Mouse (Mus musculus) brown adipose tissue, adult 24 weeks (tissue): ENCODE measurements around the gene Hmcn1. TPM values are rescaled to one million over a fixed set of nuclear protein-coding genes. Genes with fewer than 3 reads are reported as not detected.

Experiments
- H3K27ac ChIP-seq: fragments of 200-500 bp; replicated peaks from 2 replicates; pipeline ENCODE4 v1.5.1; 2012; ENCODE audit warnings: low read depth, mild to moderate bottlenecking, low read length
- H3K4me1 ChIP-seq: fragments of 200-500 bp; 2 replicates; pipeline ENCODE4 v1.6.1; 2012; ENCODE audit warnings: low read length, mixed read lengths; ENCODE audit not compliant: control insufficient read depth, insufficient read depth, insufficient read length
- H3K4me3 ChIP-seq: fragments of 200-500 bp; 2 replicates; pipeline ENCODE4 v1.5.1; 2012; ENCODE audit warnings: low read depth, mild to moderate bottlenecking, low read length, moderate library complexity; ENCODE audit not compliant: insufficient read depth
- polyA plus RNA-seq: library from polyadenylated mRNA; stranded (reverse); fragments of >200 nt; gene quantifications from 2 replicates; pipeline ENCODE4 v1.2.4, GENCODE M21; 2012; ENCODE audit not compliant: missing spikeins, insufficient read depth, insufficient read length

The Hmcn1 gene
- polyA plus RNA-seq, 1 experiment: 0.20 TPM

GRCm38 (mm10) chr1:150874025-150874424 lies 119.2 kb downstream of the Hmcn1 start:
- no peak overlapping the region for H3K27ac ChIP-seq

GRCm38 (mm10) chr1:150873231-150873630 lies 120.0 kb downstream of the Hmcn1 start:
- Histone ChIP-seq H3K4me3 (no peak overlapping the region), H3K4me1 (no peaks in the 10 kb centered on the region), H3K27ac (no peak overlapping the region)

More at GRCm38 (mm10) chr1:150874025-150874424, 119.2 kb downstream of the Hmcn1 start:
- no peaks in the 10 kb centered on the region for H3K4me1 ChIP-seq
- no peak overlapping the region for H3K4me3 ChIP-seq

GRCm38 (mm10) chr1:150872105-150872504 lies 121.1 kb downstream of the Hmcn1 start:
- no peak overlapping the region for H3K4me3 ChIP-seq
- H3K4me1 ChIP-seq: no peaks in the 10 kb centered on the region
- no peak overlapping the region for H3K27ac ChIP-seq

DNA sequence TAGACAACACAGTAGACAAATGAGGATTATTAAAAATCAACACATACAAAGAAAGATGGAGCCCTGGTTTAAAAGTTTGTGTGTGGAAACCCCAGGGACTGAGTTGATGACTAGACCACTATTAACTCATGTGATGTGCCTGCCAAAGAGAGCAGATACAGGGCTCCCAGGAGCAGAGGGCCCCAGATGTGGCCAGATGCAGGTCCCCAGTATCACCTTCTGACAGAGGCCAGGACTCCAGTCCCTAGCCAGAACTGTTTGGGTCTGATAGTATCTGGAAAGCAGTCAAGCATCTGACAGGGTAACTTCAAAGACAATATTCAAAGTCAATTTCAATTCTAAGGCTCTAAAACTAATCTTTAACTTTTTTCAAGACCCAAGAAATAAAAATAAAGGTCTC lies 124.0 kb downstream of the Hmcn1 start:
- H3K4me1 ChIP-seq: no peaks in the 10 kb centered on the region

DNA sequence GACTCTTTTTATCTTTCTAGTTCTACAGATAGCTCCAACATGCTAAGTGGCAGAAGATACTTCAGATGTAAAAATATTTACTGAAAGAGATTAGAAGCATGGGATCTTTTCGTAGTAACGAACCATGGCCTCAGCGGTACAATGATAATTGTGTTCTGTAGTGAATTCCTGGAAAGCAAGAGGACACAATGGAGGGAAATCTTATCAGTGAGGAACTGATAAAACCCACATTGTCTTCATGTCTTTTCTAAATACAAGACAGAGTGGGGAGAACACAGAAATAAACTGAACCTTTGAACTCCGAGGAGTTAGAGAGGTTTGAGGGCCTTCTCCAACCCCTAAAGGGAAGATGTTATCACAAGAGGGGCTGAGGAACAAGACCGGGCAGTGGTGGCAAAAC lies 126.6 kb downstream of the Hmcn1 start:
- H3K4me3 ChIP-seq: no peak overlapping the region
- no peaks in the 10 kb centered on the region for H3K4me1 ChIP-seq
- no peak overlapping the region for H3K27ac ChIP-seq

More for the DNA sequence above, 124.0 kb downstream of the Hmcn1 start:
- Histone ChIP-seq H3K27ac (no peak overlapping the region), H3K4me3 (no peak overlapping the region)

DNA sequence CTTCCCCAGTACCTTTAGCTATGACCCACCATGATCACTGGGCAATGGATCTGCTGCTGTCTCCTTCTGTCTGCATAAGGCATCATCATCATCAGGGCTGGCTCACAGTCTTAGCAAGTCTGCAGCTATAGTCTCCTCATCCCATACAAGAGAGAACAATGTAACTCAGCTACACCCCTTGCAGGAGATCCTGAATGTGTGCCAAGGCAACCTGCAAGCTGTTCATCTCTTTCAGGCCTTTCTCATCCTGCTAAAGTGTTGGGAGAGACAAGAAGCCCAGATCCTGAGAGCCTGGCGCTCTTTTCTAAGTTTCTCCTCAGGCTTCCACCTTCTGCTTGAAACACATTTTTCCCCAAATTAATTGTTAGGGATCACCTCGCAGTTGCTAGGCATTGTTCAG lies 135.5 kb downstream of the Hmcn1 start:
- no peak overlapping the region for H3K4me3 ChIP-seq
- H3K27ac ChIP-seq: no peak overlapping the region
- no peaks in the 10 kb centered on the region for H3K4me1 ChIP-seq

DNA sequence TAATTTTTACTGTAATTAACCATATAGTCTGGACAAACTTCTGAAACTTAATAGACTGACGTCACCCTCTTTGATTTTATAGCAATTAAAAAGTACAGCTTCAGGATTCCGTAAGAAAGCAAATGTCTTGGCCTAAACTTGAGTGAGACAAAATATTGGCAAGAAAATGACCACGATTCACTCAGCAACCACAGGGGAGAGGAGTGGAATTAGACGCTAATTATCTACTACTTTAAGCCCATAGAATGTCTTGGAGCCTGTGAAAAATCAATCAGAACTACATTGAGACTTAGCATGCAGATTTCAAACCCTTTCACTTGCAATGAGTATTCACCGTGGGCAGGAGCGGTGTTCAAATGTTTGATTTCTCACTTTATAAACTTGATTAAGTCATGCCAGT lies 159.8 kb downstream of the Hmcn1 start:
- Histone ChIP-seq H3K4me3 (no peak overlapping the region), H3K27ac (no peak overlapping the region), H3K4me1 (no peaks in the 10 kb centered on the region)

DNA sequence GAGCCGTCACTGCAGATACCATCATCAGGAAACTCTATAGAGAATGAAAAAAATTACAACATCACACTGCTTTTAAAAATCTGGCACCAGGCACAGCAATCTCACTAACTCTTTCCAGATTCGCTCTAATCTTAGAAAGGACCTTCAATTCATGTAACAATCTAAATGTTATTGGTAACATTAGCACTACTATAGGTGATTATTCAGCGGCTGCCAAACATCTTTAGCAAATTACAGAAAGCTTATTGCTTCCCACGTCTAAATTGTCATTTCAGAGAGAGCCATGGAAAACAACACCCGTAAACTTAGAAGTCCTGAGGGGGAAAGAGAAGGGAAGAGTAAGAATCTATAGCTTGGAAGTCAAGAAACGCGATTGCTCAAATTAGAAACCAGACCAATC lies 163.4 kb downstream of the Hmcn1 start:
- Histone ChIP-seq H3K27ac (no peak overlapping the region), H3K4me1 (no peaks in the 10 kb centered on the region), H3K4me3 (no peak overlapping the region)

GRCm38 (mm10) chr1:150827169-150827568 lies 166.1 kb downstream of the Hmcn1 start:
- H3K4me3 ChIP-seq: no peak overlapping the region
- H3K4me1 ChIP-seq: no peaks in the 10 kb centered on the region
- H3K27ac ChIP-seq: no peak overlapping the region

DNA sequence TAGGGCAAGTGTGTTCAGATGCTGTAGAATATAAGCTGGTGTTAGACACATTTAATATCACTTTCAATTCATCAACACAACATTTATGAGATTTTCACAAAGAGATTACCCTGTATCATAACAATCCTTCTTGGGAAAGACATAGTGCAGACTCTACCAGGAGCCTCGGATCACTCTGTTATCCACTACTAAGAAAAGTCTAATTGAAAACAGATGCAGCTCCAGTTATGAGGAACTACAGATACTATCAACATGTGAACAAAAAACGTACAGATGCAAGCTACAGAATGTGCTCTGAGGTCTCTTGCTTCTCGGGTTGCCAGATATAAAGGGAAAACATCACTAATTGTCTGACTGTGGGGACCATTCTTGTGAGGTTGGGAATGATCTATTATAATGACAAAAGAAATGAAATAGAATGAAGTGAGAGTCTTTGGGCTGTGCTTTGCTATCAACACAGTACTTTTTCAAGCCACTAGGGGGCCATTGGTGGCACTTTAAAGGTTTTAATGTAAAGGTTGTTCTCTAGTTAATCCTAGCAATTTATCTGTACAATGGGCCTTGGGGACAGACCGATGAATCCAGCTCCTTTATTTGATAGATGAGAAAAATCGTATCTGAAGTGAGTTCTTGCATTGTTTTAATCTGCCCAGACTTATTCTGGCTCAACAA lies 168.8 kb downstream of the Hmcn1 start:
- no peaks in the 10 kb centered on the region for H3K4me1 ChIP-seq
- no peak overlapping the region for H3K4me3 ChIP-seq
- H3K27ac ChIP-seq: no peak overlapping the region

GRCm38 (mm10) chr1:150816035-150816807 lies 177.0 kb downstream of the Hmcn1 start:
- no peak overlapping the region for H3K27ac ChIP-seq
- H3K4me1 ChIP-seq: no peaks in the 10 kb centered on the region
- H3K4me3 ChIP-seq: no peak overlapping the region

DNA sequence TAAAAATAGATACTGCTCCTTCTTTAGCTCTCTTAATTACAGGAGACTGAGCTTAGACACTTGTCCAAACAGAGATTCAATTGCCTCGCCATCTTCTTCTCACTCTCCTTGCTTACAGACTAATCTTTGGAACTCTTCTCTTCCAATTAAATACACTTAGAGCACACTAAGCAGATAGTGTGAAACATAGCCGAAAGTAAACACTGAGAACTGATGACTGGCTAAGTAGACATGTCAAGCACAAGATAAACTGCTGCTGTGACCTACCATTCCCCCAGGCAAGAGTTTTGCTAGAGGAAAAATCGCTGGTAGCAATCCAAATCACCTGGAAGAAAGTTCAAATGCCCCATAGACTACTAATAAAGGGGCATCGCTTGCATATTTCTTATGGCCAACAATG lies 178.3 kb downstream of the Hmcn1 start:
- no peak overlapping the region for H3K27ac ChIP-seq
- H3K4me3 ChIP-seq: no peak overlapping the region
- no peaks in the 10 kb centered on the region for H3K4me1 ChIP-seq

GRCm38 (mm10) chr1:150813381-150813780 lies 179.9 kb downstream of the Hmcn1 start:
- Histone ChIP-seq H3K4me3 (no peak overlapping the region), H3K27ac (no peak overlapping the region), H3K4me1 (no peaks in the 10 kb centered on the region)

- H3K4me1 ChIP-seq: no peaks in the 10 kb centered on the region
- H3K4me3 ChIP-seq: no peak overlapping the region
- no peak overlapping the region for H3K27ac ChIP-seq
These were observed 186.4 kb downstream of the Hmcn1 start for GRCm38 (mm10) chr1:150806864-150807263.

DNA sequence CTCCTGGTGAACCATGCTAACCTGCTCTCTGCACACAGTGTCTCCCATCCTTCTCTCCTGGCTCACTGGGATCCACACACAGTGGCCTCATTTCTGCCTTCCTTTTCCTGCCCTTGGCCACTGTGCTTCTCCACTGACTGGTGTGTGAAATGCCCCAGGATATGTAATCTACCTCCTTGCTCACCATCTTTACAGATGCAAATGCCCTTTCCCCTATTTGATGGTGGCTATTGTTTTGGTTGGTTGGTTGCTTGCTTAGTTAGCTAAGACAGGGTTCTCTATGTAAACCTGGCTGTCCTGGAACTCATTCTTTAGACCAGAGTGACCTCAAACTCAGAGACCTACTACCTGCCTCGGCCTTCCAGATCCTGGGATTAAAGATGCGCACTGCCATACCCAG lies 187.8 kb downstream of the Hmcn1 start:
- Histone ChIP-seq H3K27ac (no peak overlapping the region), H3K4me1 (no peaks in the 10 kb centered on the region), H3K4me3 (no peak overlapping the region)
